Mouse (Mus musculus) liver, adult 2 months (tissue): Measurements from ENCODE around the gene A930017K11Rik.

ENCODE experiments used
- CTCF ChIP-seq: fragments of 200-500 bp; IDR thresholded peaks from 2 replicates; pipeline ENCODE4 v1.5.1; 2011; ENCODE audit warnings: low read depth, low read length, control low read depth
- POLR2A ChIP-seq: fragments of 200-500 bp; IDR thresholded peaks from 2 replicates; pipeline ENCODE4 v1.6.1; 2011; ENCODE audit warnings: low read length, control low read depth; ENCODE audit not compliant: insufficient read depth; ENCODE audit errors: extremely low read depth

GRCm38 (mm10) chr17:25941511-25942241 is 10.7 kb downstream of the A930017K11Rik start:
- TF ChIP-seq CTCF = no peak
- peak; percentile 53; the same call in 1 of the 2 replicates for TF ChIP-seq POLR2A
